Mouse (Mus musculus) T-cell, adult 2 months (primary cell): Measurements from ENCODE around the gene Gm49387.

Experiments
- DNase-seq: peaks from one replicate; pipeline ENCODE4 v3.0.0; 2022; ENCODE audit warnings: low spot score

The Gm49387 gene

DNA sequence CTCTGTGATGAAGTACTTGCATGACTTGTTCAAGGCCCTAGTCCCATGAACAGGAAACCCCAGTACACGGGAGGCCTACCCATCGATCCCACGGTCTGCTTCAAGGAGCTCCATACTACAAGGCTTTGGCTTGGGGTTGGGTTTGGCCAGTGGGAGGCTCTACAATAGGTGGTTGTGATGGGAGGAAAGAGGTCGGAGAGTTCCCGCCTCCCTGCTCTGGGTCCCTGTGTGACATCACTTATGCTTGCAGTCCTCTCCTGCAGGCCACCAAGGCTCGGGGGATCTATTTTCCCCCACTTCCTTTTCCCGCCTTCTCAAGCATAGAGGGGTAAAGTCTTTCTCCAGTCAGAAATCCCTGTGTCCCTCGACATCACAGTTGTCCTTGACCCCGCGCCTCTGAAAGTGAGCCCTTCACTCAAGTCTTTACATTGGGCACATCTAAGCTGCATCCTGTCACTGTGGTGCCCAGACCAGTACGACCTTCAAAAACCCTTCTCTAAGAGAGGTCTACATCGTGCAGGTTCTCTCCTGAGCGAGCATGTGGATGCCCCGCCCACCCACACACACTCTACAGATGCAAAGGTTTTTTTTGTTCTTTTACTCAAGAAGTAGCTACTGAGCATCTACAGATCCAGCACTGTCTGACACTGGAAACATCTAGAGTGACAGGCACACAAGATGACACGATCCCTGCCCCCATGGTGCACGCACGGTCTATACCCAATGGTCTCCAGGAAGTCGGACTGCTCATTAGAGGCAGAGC, 65.6 kb downstream of the Gm49387 start:
- no peak for DNase-seq

DNA sequence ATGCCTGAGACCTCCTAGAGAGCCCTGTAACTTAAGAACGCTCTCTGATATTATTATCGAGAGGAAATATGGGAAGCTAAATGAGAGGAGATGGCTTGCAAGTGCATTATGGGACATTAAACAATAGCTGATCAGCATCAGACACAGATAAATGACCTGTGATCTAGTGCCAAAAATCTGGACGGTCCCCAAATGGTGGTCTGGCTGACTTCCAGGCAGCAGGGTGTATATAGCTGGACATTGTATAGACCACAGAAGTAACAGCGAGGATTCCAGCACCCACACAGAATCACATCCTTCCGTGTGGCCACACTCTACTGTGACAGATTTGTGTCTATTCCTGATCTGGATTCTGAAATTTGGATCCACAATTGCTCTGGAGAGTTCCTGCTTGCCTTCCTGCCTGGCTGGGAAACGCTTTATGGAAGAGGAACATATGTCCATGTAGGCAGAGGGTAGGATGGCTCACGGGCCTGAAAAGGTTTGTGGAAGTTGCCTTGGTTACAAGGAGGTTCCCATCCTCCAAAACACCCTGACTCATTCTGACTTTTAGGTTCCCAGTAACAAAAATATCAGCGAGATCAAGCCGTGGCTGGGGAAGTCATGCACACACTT, 68.0 kb downstream of the Gm49387 start:
- DNase-seq, result no peak

DNA sequence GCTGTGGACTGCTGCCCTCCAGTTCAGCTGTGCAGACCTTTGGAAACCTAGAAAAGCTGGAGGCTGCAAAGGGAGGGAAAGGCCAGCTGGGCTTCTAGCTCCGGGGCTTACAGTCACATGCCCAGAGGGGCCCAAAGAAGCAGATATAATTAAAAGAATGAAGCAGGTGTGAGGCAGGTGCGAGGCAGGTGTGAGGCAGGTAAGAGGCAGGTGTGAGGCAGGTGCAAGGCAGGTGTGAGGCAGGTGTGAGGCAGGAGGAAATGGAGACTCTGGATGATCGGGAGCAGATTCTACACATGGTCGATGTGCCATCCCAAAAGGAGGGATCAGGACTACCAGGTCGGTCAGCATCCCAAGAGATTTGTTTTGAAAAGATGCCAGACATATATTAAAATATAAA, 69.3 kb downstream of the Gm49387 start:
- no peak for DNase-seq

DNA sequence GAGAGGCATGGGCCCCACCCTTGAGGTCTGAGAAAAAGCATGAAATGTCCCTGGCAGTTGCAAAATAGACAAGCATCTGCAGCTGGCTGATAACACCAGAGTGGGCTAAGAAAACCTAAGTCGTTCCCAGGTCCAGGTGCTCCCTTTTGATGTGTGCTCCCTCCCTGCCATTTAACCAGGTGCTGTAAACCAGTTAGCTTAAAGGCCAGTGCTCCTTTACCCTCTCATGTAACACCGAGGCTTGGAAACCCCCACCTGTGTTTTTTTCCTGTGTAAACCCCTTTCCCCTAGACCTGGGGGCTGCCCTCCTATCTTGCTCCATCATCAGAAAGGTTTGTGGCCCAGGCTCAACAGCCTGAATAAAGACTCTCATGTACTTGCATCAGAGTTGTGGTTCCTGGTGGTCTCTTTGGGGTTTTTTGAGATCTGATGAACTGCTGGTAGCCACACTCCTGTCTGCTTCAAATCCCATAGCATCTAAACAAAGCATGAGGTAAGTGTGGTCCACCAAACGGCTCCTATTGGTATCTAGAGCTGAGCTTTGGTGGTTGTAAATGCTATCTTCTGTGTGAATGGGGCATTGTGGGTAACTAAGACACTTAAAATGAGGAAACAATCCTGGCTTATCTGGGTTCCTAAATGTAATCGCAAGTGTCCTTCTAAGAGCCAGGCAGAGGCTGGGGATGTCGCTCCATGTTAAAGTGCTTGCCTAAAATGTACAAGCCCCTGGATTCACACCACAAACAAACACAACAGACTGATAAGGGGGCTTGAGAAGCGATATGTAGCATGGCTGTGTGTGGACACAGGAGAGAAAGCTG, 70.3 kb downstream of the Gm49387 start:
- peak; percentile 28 for DNase-seq

DNA sequence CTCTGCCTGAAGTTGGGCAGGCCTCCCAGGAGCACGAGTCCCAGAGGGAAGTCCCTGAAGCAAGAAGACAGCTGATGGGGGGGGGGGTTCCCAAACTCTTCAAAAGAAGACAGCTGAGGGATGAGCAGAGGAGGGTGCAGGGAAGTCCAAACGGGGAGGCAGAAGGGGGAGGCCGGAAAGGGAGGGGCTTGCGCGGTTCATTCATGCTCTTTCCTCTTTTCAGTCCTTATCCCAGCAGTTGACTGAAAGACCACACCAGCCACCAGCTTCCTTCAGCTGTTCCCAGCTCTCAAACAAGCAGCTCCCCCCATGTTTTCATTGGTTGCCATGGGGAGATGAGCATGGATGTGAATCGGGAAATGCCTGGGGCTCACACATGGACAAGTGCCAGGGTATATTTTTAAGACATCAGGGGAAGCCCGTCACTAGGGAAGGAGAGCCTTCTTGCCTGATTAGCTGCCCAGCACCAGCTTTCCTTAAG, 71.5 kb downstream of the Gm49387 start:
- DNase-seq, result peak; percentile 12

DNA sequence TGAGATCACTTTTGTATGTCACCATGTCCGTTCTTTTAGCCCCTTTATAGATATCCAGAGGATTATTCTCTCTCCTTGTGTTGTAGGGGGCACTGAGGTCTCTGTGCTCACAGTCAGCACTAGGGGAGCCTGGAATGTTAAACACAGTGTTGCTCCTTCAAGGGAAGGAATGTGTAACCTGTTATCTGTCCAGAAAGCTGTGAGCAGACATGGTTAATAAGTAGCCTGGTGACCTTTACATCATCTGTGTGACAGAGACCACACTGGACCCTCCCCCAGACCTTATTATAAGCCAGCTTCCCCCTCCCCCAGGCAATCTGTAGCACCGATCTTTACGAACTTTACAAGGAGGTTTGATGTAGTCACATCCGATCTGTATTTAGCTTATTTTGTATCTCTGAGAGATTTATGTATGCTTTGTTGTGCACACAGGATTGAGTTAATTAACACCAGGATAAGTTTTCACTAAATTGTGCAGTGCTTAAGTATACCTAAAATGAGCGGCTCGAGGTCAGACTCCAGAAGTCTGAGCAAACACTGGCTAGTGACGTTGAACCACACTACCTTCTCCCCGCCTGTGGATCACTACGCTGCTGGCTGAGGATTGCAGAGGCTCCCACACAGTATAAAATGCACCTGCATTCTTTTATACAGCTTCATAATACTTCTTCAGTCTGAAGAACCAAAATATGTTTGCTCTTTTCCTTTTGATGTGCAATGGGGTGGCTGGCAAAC, 75.0 kb downstream of the Gm49387 start:
- no peak for DNase-seq

DNA sequence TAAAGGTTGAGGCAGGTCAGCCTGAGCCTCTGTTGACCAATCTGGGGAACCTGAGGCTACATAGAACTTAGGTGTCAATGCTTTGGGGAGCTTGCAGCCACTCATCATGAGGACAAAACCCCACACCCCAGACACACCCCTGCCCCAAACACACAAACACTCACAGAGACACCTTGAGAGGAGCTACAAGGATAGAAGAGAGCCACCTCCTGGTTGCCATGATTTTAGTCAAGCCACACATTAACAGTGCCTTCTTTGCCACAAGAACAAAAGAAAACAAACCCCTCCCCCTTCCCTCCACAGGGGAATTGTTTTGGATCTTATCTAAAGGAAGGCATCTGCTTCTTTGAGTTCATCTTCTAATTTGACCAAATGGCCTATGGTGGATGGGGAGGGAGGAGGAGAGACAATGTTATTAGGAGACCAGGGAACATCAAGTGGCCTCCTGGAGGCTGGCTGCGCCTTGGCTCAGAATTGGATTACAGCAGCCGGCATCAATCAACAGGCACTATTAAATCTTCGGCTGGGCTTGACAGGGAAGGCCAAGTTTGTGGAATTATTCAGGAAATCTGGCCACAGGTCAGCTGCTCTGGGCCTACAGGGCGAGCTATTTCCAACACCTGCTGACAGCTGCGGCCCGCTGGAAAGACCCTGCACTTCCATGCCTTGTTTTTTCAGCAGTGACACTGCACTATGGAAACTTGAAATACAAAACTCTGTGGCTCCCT, 76.1 kb downstream of the Gm49387 start:
- no peak for DNase-seq

DNA sequence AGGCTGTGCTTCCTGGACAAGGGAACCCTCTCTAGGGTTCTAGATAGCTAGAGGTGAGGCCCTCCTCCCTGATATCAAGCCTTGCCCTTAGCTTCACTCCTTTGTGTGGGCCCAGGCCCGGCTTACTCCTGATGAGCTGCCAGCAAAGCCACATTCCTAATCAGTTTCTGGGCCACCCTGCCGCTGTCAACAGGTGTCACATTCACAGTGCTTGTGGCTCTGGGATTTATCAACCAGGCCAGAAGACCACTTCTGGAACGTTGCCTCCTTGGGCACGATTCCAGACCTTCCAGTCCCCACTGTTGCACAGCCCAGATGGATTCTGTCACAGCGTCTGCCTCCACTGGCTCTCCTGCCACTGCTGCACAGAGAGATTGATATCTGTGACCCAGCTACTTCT, 79.8 kb downstream of the Gm49387 start:
- DNase-seq, result no peak

DNA sequence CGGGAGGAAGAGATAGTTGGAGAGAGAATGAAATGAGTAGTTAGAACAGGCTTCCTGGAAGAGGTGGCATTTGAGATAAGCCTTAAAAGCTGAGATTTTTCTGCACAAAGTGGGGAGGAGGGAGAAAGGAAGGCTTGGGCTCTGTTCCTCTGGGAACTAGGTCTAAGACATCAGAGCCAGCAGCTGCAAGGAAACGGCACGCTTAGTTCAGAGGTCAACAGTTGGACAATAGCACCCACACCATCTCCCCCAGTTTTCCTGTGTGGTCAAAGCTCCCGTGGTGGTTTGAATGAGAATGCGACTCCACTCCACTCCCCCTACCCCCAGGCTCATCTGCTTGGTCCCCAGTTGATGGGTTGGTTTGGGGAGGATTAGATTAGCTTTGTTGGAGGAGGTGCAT, 81.5 kb downstream of the Gm49387 start:
- DNase-seq, result no peak

DNA sequence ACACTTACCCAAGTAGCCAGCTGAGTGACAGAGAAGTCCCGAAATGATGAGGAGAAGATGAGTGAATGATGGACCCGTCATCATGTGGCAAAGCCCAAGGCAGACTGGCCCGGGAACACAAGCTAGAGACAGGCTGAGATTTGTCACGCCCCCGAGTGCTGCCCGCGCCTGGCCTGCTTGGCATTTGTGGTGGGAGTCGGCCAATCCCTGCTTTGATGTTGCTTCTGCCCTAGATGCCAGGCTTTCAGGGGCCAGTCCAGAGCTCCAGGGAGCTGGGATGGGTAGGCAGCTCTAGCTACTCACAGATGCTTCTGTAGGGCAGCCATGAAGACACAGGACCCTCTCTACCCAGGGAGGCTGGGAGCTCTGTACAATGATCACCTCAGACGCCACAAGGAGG, 82.9 kb downstream of the Gm49387 start:
- no peak for DNase-seq

DNA sequence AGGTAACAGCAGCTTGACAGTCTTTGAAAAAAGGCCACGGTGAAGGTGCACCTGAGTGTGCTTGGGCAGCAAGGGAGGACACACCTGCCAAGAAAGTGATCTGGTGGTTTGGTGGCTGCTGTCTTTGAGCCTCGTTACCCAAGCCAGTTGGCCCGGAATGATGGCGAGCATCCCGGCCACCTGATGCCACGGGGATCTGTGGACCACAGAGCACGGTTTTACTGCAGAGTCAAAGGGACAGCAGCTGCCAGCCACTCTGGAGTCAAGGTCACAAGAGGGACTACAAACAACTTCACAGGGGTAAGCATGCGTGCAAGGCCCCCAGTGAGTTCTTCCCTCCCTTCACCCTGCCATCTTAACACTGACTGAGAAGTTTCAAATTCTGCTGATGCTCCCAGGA, 83.4 kb downstream of the Gm49387 start:
- no peak for DNase-seq

DNA sequence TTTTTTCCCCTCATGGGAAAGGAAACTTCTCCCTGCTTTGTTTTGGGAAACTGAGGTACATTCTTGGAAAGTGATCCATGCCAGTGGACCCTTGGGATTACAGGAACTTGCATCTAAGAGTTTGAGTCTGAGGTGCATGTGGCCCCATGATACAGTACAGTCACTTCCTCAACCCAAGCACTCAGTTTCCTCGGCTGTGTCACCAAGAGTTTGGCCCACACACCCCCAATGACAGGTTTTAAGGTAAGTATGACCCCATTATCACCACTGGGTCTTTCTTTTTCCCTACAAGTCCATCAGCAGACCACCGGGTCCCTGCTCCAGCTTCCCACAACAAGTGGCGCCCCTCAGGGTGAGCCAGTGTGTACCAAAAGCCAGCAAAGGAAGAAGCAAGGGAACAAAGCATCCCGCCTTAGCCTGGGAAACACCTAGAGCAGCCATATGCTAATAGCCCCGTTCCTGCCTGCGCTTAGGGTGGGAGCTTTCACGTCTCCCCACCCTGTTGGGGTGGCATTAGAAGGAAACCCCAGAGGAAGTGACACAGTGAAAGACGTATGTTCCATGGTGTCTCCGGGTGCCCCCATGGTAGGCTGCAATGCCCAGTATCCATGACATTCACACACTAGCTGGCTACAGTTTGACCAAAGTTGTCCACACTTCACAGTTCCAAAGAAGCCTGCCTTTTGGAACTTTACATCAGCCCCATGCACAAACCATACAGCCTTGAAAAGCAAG, 84.0 kb downstream of the Gm49387 start:
- DNase-seq, result peak; percentile 8

DNA sequence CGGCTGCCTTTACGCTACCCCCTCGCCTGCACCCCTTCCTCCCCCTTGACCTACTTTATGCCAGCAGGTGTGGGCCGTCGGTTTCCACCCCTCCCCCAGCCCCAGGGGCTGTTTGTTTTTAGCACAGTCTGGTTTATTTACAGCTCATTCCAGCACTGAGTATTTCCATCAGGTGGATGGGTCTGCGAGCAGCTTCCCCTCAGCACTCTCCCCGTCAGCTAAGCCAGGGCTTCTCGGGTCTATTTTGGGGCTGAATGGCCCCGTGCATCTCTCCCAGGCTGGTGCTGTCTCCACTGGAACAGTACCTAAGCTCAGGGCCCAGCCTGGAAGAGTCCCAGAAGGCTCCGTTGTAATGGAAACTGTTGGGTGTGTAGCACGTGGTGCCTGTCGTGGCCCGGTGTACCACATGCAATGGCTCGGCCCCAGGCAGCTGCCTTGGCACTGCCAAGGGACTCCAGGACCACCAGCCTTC, 84.7 kb downstream of the Gm49387 start:
- peak; percentile 10 for DNase-seq

DNA sequence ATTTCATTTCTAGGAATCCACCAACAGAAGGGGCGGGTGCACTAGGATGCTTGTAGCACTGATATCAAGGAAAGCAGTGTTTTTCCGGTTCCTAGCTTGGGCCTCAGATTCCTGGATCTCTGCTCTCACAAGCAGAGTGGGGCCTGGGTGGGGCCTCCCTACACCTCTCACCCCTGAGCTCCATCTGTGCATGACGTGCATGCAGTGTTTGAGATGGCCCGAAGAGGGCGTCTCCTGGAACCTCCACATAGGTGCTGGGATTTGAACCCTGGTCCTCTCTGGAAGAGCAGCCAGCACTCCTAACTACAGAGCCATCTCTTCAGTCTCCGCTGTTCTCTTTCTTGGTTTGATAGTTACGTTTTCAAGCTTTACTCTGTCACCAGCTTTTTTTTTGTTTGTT, 85.7 kb downstream of the Gm49387 start:
- DNase-seq, result no peak

DNA sequence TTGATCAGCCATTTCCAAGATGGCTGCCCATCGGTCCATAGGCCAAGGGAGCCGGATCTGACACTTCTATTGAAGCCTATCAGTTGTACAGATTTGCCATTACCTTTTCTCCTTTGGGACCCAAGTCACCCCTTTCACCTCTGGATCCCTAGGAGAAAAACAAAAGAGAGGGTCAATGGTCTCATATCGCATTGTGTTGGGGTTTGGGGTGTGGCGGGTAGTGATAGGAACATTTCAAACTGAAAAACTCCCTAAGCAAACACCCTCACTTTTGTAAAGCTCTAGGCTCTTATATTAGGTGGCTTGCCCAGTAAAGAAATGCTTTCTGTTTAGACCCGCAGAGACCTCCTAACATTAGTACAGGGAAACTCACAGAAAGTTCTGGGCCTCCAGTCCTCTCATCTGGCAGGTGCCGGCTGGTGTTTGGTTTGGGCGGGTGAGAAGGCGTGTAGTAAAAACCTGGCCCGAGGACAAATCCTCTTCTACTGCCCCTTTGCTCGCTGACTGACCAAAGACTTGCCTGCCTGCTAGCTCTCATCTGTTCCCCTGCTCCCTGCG, 96.7 kb downstream of the Gm49387 start:
- no peak for DNase-seq

DNA sequence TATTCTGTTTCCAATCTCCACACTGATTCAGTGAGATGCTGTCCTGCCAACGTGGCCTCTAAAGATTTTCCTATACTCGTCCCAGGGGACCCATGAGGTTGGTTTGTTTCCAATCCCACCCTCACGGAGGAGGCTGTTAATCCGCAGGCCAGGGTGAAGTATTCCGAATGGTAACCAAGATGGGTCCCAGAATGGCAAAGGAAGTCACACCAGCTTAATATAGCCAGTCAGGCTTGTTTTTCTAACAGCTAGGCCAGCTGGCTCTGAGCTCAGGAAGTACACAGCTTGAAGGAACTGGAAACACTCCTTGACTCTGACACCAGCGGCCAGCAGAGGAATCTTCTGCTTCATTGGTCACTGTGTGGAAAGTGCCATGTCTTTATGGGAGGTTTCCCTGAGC, 103.4 kb downstream of the Gm49387 start:
- no peak for DNase-seq

DNA sequence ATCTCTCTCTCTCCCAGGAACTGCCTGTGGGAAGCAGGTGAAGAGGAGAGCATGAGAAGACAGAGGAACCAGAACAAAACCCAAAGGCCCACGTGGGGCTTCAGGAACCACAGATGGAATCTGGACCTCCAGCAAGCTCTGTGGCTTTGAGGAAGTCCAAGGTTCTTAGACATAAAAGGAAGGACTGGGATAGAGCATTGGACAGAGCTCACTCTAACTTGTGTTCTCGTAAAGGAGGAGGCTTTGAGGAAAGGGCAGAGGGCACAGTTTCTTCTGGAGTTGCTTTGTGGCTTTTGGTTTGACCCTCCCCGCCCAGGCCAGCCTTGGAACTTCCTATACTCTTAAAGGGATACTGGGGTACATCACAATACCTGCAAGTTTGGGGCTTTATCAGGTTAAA, 108.0 kb downstream of the Gm49387 start:
- DNase-seq, result no peak

DNA sequence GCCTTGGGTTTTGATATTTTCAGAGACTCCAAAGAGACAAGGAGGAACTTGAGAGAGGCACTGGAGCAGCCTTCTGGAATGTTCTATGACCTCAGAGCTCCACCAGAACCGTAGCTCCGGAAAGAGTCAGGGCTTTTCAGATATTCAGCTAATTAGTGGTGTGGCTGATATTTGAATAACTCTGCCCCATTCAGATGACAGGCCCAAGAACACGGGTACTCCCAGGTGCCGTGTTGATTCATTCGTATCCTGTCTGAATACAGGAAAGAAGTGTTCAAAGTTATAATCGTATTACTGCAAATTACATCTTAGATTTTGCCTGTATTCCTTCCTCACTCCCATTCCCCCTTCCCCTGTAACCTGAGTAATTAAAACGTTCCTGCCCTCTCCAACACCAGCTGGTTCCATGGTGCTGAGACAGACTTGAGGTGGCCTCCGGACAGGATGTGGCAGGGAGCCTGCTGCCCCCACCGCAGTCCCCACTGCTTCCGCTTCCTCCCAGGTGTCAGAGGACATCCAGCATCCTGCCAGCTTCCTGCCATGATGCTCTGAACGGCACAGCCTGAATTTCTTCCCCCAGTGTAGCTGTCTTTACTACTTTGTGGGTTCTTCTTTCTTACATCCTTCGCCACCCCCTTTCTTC, 109.1 kb downstream of the Gm49387 start:
- DNase-seq, result peak; percentile 84

DNA sequence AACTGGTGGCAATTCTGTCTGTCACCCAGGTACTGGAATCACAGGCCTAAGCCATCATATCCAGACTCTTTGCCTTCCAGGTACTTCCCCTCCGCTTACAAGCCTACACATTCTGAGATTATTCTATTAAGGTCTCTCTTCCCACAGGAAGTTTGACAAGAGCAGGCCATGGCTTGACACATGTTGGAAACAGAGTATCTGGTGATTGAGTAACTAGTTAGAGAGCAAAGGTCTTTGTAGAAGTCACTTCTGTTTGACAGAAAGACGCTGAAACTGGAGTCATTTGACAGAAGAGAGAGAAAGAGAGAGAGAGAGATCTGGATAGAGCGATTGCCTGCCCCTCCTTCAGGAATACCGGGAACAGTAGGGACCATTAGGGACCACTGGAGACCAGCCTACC, 109.8 kb downstream of the Gm49387 start:
- DNase-seq, result no peak
